Mouse (Mus musculus): ENCODE results near the gene Tomm70a.

DNA sequence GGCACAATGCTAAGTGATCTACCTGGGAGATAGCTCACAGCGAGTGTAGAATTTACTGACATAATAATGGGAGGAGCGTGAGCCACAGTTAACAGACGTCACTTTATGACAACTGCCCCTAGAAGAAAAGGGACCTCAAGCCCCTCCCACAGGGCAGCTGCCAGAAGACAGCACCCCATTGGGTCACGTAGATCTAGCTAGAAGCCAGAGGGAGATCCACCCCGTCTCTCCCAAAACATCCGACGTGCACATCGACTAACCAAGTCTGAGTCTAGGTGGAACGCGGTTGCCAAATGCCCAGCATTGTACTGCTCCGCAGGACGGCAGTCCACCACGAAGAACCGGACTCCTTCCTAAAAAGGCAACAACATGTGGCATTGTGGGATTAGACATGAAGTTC, 69.7 kb downstream of the Tomm70a start:
- TF ChIP-seq POLR2A (IDR thresholded peaks at IDR 0.05; ENCODE audit: low read depth, low read length) (no peak), RAD21 (IDR thresholded peaks at IDR 0.05; ENCODE audit: low read depth, low read length) (no peak), TCF12 (IDR thresholded peaks at IDR 0.05; ENCODE audit: low read depth, low read length) (no peak), MYC (IDR thresholded peaks at IDR 0.05; ENCODE audit: low read depth, low read length) (no peak), CTCF (conservative IDR thresholded peaks at IDR 0.05 in 1 of 2, IDR thresholded peaks at IDR 0.05 in 1 of 2; ENCODE audit: low read depth in 2 of 2, low read length in 2 of 2) (no peak), TBP (conservative IDR thresholded peaks at IDR 0.05; ENCODE audit: low read depth, low read length) (no peak), ZC3H11A (IDR thresholded peaks at IDR 0.05; ENCODE audit: low read depth, low read length) (no peak), NELFE (IDR thresholded peaks at IDR 0.05; ENCODE audit: low read depth, low read length) (no peak), BHLHE40 (IDR thresholded peaks at IDR 0.05; ENCODE audit: low read depth, low read length) (no peak), MXI1 (IDR thresholded peaks at IDR 0.05; ENCODE audit: low read depth, low read length) (no peak), E2F4 (IDR thresholded peaks at IDR 0.05; ENCODE audit: insufficient replicate concordance, low read depth, low read length) (no peak), GABPA (IDR thresholded peaks at IDR 0.05; ENCODE audit: insufficient replicate concordance, low read depth, low read length) (no peak), CHD2 (IDR thresholded peaks at IDR 0.05; ENCODE audit: low read length) (no peak)
